Mouse (Mus musculus): ENCODE measurements around the gene Tmem184b. TPM values are rescaled to one million over a fixed set of nuclear protein-coding genes. Genes with fewer than 3 reads are reported as not detected.

The Tmem184b gene
- polyA plus RNA-seq, 1 experiment: 0.44 TPM

GRCm38 (mm10) chr15:79432328-79432727 lies 29.0 kb upstream of the Tmem184b start:
- Histone ChIP-seq H3K36me3 (ENCODE audit: control insufficient read depth) (peaks cover 4% of the 10 kb centered on the region; the same call in 1 of the 2 replicates), H3K27me3 (ENCODE audit: control insufficient read depth) (peaks cover 6% of the 10 kb centered on the region; the same call in 1 of the 2 replicates), H3K4me1 (ENCODE audit: control insufficient read depth) (peaks cover 8% of the 10 kb centered on the region), H3K4me3 (replicated peaks) (no peak overlapping the region), H3K9me3 (ENCODE audit: control insufficient read depth, low read length) (no peaks in the 10 kb centered on the region)
- TF ChIP-seq TAL1 (IDR thresholded peaks at IDR 0.05; ENCODE audit: low read length) (no peak), GATA1 (IDR thresholded peaks at IDR 0.05; ENCODE audit: low read length) (no peak)

- H3K27me3 ChIP-seq (ENCODE audit: control insufficient read depth): peaks cover 6% of the 10 kb centered on the region; the same call in 1 of the 2 replicates
- peaks cover 8% of the 10 kb centered on the region for H3K4me1 ChIP-seq (ENCODE audit: control insufficient read depth)
- TF ChIP-seq GATA1 (IDR thresholded peaks at IDR 0.05; ENCODE audit: low read length) (no peak), TAL1 (IDR thresholded peaks at IDR 0.05; ENCODE audit: low read length) (no peak)
- peaks cover 4% of the 10 kb centered on the region; the same call in 1 of the 2 replicates for H3K36me3 ChIP-seq (ENCODE audit: control insufficient read depth)
- no peak overlapping the region for H3K4me3 ChIP-seq (replicated peaks)
- no peaks in the 10 kb centered on the region for H3K9me3 ChIP-seq (ENCODE audit: control insufficient read depth, low read length)
These were observed 28.6 kb upstream of the Tmem184b start for GRCm38 (mm10) chr15:79431925-79432324.

GRCm38 (mm10) chr15:79430461-79431000 lies 27.2 kb upstream of the Tmem184b start:
- H3K4me3 ChIP-seq (replicated peaks): no peak overlapping the region
- peaks cover 6% of the 10 kb centered on the region; the same call in 1 of the 2 replicates for H3K27me3 ChIP-seq (ENCODE audit: control insufficient read depth)
- H3K36me3 ChIP-seq (ENCODE audit: control insufficient read depth): peaks cover 10% of the 10 kb centered on the region; the same call in 1 of the 2 replicates
- no peak for TF ChIP-seq TAL1 (IDR thresholded peaks at IDR 0.05; ENCODE audit: low read length)
- H3K4me1 ChIP-seq (ENCODE audit: control insufficient read depth): peaks cover 5% of the 10 kb centered on the region
- no peaks in the 10 kb centered on the region for H3K9me3 ChIP-seq (ENCODE audit: control insufficient read depth, low read length)

- TF ChIP-seq TAL1 (IDR thresholded peaks at IDR 0.05; ENCODE audit: low read length): no peak
- no peak for TF ChIP-seq GATA1 (IDR thresholded peaks at IDR 0.05; ENCODE audit: low read length)
- H3K4me1 ChIP-seq (ENCODE audit: control insufficient read depth): no peaks in the 10 kb centered on the region; the same call in none of the 2 replicates
- H3K27me3 ChIP-seq (ENCODE audit: control insufficient read depth): peaks cover 6% of the 10 kb centered on the region; the same call in 1 of the 2 replicates
- H3K9me3 ChIP-seq (ENCODE audit: control insufficient read depth, low read length): no peaks in the 10 kb centered on the region
- no peak overlapping the region for H3K4me3 ChIP-seq (replicated peaks)
- peaks cover 12% of the 10 kb centered on the region; the same call in 1 of the 2 replicates for H3K36me3 ChIP-seq (ENCODE audit: control insufficient read depth)
These were observed 26.6 kb upstream of the Tmem184b start for GRCm38 (mm10) chr15:79429994-79430393.

- Histone ChIP-seq H3K27me3 (ENCODE audit: control insufficient read depth) (peaks cover 6% of the 10 kb centered on the region; the same call in 1 of the 2 replicates), H3K36me3 (ENCODE audit: control insufficient read depth) (peaks cover 13% of the 10 kb centered on the region), H3K4me1 (ENCODE audit: control insufficient read depth) (no peaks in the 10 kb centered on the region; the same call in none of the 2 replicates)
These were observed 26.2 kb upstream of the Tmem184b start for GRCm38 (mm10) chr15:79429527-79429926.

GRCm38 (mm10) chr15:79428616-79429015 lies 25.2 kb upstream of the Tmem184b start:
- peaks cover 18% of the 10 kb centered on the region for H3K36me3 ChIP-seq (ENCODE audit: control insufficient read depth)
- peaks cover 6% of the 10 kb centered on the region; the same call in 1 of the 2 replicates for H3K27me3 ChIP-seq (ENCODE audit: control insufficient read depth)
- H3K4me1 ChIP-seq (ENCODE audit: control insufficient read depth): no peaks in the 10 kb centered on the region; the same call in none of the 2 replicates
- TF ChIP-seq GATA1 (IDR thresholded peaks at IDR 0.05; ENCODE audit: low read length): no peak
- no peak for TF ChIP-seq TAL1 (IDR thresholded peaks at IDR 0.05; ENCODE audit: low read length)
- no peak overlapping the region for H3K4me3 ChIP-seq (replicated peaks)
- H3K9me3 ChIP-seq (ENCODE audit: control insufficient read depth, low read length): no peaks in the 10 kb centered on the region

More at GRCm38 (mm10) chr15:79429527-79429926, 26.2 kb upstream of the Tmem184b start:
- no peaks in the 10 kb centered on the region for H3K9me3 ChIP-seq (ENCODE audit: control insufficient read depth, low read length)
- no peak overlapping the region for H3K4me3 ChIP-seq (replicated peaks)
- TF ChIP-seq GATA1 (IDR thresholded peaks at IDR 0.05; ENCODE audit: low read length) (no peak), TAL1 (IDR thresholded peaks at IDR 0.05; ENCODE audit: low read length) (no peak)

- no peaks in the 10 kb centered on the region for H3K27me3 ChIP-seq (ENCODE audit: control insufficient read depth)
- H3K4me3 ChIP-seq (replicated peaks): no peak overlapping the region
- no peaks in the 10 kb centered on the region for H3K9me3 ChIP-seq (ENCODE audit: control insufficient read depth, low read length)
- H3K4me1 ChIP-seq (ENCODE audit: control insufficient read depth): no peaks in the 10 kb centered on the region; the same call in none of the 2 replicates
- TF ChIP-seq TAL1 (IDR thresholded peaks at IDR 0.05; ENCODE audit: low read length): no peak
- TF ChIP-seq GATA1 (IDR thresholded peaks at IDR 0.05; ENCODE audit: low read length): no peak
- H3K36me3 ChIP-seq (ENCODE audit: control insufficient read depth): peaks cover 18% of the 10 kb centered on the region
These were observed 24.1 kb upstream of the Tmem184b start for GRCm38 (mm10) chr15:79427516-79427915.

- H3K4me3 ChIP-seq (replicated peaks): no peak overlapping the region
- H3K4me1 ChIP-seq (ENCODE audit: control insufficient read depth): no peaks in the 10 kb centered on the region
- H3K27me3 ChIP-seq (ENCODE audit: control insufficient read depth): no peaks in the 10 kb centered on the region
- TF ChIP-seq TAL1 (IDR thresholded peaks at IDR 0.05; ENCODE audit: low read length) (no peak), GATA1 (IDR thresholded peaks at IDR 0.05; ENCODE audit: low read length) (no peak)
- peaks cover 18% of the 10 kb centered on the region for H3K36me3 ChIP-seq (ENCODE audit: control insufficient read depth)
- H3K9me3 ChIP-seq (ENCODE audit: control insufficient read depth, low read length): no peaks in the 10 kb centered on the region
These were observed 22.1 kb upstream of the Tmem184b start for GRCm38 (mm10) chr15:79425516-79425915.

- Histone ChIP-seq H3K36me3 (ENCODE audit: control insufficient read depth) (peaks cover 18% of the 10 kb centered on the region), H3K27me3 (ENCODE audit: control insufficient read depth) (no peaks in the 10 kb centered on the region), H3K4me3 (replicated peaks) (no peak overlapping the region), H3K4me1 (ENCODE audit: control insufficient read depth) (no peaks in the 10 kb centered on the region), H3K9me3 (ENCODE audit: control insufficient read depth, low read length) (no peaks in the 10 kb centered on the region)
- no peak for TF ChIP-seq TAL1 (IDR thresholded peaks at IDR 0.05; ENCODE audit: low read length)
- TF ChIP-seq GATA1 (IDR thresholded peaks at IDR 0.05; ENCODE audit: low read length): no peak
These were observed 21.2 kb upstream of the Tmem184b start for GRCm38 (mm10) chr15:79424602-79425001.
